Mouse (Mus musculus): Measurements from ENCODE around the gene Csf1.

Csf1 gene

DNA sequence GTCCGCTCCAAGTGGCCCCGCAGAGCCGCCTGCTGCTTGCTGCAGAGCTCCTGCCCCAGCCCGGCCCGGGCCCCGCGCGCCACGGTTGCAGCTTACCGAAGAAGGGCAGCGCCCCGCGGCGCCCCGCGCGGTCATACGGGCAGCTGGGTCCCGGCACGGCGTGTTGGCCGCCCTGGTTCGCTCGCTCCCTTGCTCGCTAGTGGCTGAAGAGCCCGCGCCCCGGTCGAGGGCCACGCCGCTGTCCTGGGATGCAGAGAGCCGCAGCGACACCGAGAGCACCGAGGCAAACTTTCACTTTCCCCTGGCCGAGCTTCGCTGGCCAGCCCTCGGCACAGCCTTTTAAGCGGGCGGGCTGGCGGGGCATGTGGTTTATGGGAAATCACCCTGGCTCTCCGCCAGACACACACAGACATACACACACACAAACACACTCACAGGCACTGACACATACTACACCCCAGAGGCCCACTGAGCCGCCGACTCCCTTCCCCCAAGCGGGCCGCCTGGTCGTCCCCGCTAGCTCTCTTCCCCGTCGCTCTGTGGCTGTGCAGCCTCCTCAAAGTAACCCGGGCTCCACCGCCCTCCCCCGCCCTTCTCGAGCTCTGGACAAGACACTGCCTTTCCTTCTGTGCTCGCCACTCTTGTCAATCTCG, at the start of gene Csf1:
Gene Csf1 (minus strand): TSS at position 541 of the 653 bp plus-strand sequence.
- DNase-seq (ENCODE audit: low read depth, low spot score): peak; percentile 23

DNA sequence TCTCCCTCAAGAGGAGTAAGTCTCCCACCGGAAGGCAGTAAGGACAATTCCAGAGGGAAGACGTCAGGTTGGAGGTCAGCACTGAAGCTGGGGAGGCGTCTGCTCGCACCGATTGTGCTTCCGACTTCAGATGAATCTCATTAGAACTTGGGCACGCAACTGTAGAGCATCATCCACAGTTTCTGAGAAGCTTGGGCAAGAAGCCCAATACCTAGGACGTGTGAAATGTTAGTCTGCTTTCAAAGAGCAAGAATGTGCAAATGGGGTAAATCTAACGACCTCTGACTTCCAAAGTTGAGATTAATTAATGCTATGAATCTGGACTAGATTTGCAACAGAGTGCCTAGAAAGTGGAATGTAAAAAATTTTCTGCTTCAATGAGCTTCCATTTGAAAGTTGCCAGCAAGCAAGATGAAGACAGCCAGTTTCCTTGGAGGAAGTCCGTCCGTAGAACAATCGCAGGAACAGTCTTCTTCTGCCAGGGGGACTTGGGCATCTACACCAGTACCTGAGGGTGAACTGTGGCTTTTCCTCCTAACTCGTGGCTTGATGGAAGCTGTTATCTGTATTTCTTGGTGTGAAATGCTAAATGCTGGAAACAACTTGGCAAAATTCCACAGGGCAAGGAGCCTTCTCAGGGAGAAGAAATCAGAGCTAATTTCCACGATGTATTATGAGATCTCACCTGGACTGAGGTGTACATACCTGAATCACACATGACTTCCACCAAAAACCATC, 47.9 kb upstream of the Csf1 start:
- DNase-seq (ENCODE audit: low read depth, low spot score): no peak

DNA sequence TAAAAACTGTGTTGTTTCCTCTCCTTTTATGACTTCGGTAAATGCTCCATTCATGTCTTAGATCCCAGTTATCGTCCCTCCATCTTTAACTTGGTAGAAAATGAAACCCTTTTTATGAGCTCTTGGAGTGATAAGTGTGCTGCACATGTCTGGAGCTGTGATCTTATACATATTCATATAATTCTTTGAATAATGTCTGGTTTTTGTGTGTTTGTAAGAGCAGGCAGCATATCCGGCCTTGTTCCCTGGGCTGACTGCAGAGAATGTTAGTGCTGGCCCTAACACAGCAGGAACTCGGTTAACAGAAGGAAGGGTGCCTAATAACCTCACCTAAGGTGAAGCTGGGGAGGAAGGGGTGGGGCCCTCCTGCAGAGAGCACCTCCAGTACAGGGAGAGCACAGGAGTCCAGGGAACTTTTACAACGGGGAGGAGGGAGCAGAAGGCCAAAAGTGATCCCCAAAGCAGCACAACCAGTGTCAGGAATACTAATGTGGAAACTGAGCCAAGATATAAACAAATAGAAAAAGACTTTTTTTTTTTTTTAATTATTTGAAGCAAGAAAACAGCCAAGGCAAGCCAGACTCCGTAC, 47.2 kb upstream of the Csf1 start:
- no peak for DNase-seq (ENCODE audit: low read depth, low spot score)

DNA sequence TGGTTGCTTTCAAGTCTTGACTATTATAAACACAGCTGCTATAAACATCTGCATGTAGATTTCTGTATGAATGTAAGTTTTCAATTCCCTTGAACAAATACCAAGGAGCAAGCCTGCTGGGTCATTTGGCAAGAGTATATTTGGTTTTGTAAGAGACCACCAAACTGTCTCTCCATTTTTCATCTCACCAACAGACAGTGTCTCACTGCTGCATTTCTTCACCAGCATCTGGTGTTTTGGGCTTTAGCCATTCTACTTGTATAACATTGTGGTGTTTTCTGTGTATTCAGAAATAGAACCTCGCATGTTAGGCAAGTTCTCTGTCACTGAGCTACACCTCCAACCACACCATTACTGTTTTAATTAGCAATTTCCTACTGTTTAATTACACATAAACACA, 46.6 kb upstream of the Csf1 start:
- no peak for DNase-seq (ENCODE audit: low read depth, low spot score)

DNA sequence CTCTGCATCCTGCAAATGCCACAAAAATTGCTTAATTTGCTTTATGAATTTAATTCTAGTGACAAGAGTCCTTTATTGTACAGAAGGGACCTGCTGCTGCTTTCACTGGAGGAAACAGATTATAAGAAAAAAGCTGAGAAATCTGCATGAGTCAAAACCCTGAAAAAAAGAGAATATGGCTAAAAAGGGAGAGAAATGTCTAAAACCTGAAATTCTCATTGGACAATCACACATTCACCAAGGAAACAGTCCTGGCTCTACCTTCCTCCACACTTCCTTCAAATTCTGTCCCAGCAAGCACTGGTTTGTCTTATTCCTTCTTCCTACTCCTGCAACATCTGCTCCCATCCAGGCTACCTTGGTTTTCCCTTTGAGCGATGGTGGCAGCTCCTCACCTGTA, 44.5 kb upstream of the Csf1 start:
- DNase-seq (ENCODE audit: low read depth, low spot score): no peak

DNA sequence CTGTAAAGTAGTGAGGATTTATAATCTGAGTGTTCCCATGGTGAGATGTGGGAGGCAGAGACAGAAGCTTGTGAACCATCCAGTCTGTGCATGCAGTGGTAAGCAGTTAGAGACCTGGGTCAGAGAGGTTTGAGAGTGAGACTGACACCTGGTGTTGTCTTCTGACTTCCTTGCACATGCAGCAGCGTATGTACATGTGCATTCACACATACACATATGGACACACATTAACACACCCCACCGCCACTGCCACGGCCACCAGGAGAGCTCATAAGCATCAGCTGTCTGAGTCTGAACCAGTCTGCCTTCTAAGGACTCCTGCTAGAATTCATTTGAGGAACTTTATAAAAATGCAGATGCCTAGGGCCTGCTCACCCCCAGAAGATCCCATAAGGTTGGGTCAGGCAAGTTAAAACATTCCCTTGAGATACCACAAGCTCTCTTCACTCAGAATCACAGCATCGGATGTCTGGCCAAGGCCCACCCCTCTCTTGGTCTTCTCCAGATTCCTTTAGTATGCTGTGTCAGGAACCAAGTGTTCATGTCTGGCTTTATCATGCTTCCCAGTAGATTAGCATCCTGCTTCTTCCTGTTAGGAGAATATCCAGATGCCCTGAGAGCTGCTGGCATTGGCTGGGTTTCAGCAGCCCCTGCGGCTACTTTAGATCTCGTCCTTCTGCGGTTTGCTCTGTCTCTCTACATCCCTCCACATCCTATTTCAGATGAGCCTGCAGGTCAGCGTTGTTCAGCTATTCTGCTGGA, 42.1 kb upstream of the Csf1 start:
- no peak for DNase-seq (ENCODE audit: low read depth, low spot score)

DNA sequence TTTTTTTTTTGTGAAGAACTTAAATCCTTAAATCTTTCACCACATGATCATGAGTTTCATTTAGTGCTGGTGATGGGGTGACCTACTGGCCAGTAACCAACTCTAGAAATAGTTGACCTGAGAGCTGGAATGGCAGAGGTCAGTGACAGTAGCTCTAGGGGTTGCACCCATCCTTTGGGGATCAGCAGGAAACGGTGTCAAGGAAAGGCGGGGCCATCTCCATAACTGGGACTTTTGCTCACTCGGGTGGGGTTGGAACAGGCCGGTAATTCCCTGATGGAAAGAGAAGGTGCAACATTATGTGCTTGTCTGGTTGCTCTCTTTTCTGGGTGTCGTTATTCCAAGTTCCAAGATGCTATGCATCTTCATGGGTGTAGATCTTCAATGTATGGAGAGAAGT, 38.7 kb upstream of the Csf1 start:
- no peak for DNase-seq (ENCODE audit: low read depth, low spot score)

DNA sequence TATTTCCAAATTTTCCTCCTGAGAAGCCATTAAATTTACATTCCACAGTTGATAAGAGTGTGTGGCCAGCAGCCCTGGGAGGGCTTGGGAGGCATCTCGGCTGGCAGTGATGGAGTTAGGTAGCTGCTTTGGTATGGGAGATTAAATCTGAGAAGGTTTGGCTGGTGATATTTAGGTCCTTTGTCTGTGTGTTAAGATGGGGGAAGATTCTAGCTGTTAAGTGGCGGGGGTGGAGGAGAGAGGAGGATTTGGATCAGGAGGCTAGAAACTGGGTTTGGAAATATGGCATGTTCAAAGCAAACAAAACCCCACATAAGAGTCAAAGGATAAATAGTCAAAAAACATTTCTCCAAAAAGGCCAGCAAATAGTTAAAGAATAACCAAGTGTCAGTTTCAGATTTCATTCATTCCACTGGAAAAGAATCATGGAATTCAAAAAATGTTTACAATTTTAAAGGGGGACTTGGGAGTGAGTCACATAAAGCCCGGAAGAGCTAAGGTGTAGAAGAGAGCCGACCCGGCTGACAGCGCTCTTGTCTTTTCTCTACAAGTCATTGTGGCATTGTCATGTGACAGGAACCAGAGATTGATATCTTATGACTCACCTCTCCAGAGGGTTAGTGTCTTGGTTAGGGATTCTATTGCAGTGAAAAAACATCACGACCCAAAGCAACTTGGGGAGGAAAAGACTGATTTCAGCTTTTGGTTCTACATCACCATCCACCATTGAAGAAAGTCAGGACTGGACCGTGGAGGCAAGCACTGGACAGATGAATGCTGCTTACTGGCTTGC, 36.1 kb upstream of the Csf1 start:
- DNase-seq (ENCODE audit: low read depth, low spot score): no peak

DNA sequence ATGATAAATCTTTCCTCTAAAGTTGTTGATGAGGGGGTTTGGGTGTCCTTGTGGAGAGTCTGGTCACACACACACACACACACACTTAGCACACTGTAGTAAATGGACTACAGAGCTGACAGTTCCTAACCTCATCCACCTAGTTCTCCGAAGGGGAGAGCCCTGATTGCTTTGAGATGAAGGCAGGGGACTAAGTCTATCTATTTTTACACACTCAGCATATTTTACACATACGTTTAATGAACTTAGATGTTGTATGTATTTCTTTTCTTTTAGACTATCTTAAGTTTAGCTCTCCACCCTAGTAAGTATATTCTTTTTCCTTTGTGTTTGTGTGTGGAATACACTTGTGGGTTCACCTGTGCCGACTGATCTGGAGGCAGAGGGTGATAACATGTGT, 34.6 kb upstream of the Csf1 start:
- no peak for DNase-seq (ENCODE audit: low read depth, low spot score)

DNA sequence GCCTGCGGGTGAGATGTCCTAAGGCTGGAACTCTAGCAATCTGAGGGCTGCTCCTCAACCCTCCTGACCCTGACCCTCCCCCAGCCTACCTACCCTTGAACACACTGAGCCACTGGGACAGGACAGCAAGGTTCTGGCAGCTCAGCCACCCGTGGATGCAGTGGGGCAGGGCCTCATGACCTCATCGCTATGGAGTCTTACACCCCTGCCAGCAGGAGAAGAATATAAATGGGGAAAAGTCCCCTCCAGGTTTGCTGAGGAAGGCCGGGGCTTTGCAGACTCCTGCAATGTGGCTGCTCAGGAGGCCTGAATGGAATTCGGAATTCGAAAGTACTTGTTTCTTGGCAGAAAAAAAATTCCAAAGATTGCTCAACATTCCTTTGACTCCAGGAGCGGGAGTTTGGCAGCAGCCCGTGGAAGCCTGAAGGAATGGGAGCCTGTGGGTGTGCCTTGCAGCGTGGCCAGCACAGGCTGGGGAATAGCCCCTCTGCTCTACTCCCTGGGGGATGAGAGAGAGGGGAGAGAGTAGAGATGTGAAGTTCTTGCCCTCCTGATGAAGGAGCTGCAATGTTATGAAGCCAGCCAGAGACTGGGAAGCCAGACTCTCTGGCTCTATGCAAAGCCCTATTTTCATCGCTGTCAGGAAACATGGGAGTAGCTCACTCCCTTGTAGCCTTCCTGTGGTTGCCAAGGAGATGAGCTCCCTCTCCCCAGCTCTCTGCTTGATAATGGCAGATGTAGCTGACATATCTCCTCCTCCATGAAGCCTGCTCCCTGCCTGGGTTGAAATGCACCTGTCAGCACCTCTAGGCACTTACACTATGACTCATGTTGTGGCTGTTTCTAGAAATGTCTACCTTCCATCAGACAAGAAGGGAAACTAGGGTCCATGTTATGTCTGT, 33.3 kb upstream of the Csf1 start:
- no peak for DNase-seq (ENCODE audit: low read depth, low spot score)

DNA sequence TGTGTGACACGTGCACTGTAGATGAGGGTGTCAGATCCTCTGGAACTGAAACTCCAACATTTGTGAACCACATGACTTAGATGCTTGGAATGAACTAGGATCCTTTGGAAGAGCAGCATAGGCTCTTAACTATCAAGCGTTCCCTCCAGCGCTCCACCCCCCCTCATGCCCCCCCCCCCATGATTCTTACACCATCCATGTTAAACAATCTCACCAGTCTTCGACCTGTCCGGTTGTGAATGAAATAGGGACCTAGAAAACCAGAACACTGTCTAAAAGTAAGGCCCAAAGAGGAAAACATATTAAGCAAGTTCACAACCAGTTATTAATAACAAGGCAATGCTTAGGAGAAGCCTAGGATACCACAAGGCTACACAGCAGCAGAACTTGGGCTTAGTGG, 32.5 kb upstream of the Csf1 start:
- DNase-seq (ENCODE audit: low read depth, low spot score): no peak

DNA sequence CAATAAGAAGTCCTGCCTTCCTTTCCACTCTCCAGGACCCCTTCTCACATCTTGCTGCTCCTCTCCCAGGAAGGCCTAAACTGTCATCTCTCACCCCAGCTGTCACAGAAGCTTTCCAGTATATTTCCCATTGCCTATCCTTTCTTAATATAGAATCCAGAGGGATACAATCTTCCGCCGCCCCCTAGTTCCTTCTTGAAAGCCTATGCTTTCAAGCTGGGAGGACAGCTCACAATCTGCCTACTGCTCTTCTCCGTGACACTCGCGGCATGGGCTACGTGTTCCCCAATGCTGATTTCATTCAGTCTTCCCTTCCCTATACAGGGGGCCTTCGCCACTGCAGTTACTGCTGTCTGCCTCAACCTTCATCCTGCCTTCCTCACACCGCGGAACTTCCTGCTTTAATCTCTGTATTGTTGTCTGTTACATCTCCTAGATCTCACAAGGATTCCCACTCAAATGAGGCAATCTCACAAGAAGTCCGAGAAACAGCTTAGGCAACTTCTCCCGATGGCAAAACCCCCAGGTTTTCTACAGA, 30.6 kb upstream of the Csf1 start:
- DNase-seq (ENCODE audit: low read depth, low spot score): no peak

DNA sequence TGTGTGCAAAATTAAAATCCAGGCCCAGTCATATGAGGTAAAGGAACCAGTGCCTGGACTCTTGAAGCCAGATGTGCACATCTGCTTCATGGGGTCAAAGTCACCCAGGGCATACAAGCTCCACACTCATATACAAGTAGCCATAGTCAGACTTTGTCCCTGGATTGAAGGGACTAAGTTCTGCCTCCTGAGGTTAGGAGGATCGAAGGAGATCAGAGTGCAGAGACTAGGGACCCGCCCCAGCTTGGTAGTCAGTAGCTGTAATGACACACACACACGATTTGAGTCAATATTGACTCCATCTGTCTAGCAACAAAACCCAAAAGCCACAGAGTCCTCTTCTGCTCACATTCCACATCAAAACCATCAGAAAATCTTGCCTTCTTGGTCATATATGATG, 30.0 kb upstream of the Csf1 start:
- DNase-seq (ENCODE audit: low read depth, low spot score): no peak

DNA sequence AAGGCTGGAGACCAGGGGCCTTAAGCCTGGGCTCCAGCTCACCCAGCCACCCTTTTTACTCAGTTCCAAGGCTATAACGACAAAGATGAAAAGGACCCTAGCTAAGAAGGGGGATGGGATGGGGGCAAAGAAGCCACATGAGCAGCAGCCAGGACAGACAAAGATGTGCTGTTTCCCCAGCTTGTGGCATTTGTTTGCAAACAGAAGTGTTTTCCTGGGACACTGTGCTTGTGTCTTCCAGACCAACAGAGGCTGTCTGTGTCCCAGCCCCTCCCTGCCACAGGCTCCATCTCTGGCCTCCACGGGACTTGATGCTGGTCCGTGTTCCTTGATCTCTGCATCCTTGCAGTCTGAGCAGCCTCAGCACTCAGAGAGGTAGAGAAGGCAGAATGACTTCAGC, 28.6 kb upstream of the Csf1 start:
- no peak for DNase-seq (ENCODE audit: low read depth, low spot score)

DNA sequence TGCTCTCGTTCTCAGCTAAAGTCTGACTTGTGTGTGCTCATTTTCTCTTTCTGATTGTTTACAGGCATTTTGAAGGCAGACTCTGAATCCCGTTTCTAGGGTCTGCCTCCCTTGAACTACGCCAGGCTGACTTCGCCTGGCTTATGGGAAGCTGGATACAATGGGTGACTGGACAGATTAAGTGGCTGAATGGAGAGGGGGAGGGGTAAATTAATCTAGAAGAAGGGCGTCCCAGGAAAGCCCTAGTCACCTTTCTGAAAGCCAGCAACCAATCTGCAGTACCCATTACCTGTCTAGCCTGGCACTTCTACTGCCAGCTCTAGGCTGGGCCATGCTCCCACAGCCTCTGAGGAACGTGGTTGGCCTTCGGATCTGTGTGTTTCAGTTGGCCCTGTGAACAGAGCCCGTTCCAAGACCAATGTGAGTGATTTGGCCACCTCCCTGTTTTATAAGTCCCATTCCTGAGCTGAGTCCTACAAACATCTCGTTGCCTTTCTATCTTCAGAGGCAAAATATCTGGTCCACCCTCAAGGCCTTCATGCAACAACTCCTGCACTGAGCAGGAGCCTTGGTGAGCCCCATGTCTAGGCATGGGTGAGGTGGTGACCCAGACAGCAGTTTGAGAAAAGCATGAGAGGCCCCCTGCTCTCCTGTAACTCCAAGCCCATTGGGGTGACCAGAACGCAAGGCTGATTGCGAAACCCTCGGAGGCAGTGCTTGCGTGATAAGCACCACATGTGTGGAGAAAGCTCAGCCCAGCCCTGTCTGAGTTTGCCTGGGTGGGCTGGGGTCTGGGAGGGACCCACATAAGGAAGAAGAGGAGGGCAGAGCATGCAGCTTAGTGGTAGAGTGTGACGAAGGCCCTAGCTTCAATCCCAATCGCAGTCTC, 27.6 kb upstream of the Csf1 start:
- DNase-seq (ENCODE audit: low read depth, low spot score): no peak

DNA sequence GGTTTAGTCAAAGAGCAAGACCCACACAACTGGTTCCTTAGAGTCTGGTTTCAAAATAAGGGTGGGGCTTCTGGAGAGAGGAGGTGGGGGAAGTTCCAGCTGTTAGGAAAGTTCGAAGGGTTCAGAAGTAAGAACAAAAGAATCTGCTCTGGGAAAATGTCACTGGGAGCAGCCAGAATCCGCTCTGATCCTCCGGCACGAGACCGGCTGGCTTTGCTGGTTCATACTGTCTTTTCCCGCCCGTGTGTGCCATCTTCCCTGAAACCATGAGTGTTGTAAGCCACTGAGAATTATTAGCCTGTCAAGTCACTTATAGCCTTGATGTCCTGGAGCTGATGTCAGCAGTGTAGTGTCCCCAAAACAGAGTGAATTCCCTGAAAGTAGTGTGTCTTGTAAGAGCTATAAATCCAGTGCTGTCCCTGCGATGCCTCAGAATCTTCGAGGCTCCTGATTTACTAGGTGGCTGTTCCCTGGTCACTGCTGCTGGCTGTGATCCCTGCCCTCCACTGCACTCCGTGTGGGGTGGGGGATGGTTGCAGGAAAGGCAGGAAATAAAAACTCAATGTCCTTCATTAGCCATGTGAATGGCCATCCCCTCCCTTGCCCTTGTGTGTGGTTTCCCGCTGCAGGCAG, 26.8 kb upstream of the Csf1 start:
- DNase-seq (ENCODE audit: low read depth, low spot score): no peak

DNA sequence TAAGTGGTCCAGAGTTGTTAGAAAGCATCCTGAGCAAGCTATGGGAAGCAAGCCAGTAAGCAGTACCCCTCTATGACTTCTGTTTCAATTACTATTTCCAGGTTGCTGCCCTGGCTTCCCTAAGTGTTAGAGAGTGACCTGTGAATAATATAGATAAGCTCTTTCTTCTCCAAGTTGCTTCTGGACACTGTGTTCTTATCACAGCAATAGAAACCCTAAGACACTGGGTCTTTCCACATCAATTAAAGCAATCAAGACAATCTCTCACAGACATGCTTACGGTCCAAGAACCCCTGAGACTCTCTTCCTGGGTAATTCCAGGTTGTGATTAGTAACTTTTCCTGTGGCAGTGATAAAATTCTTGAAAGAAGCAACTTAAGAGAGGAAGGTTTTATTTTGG, 26.1 kb upstream of the Csf1 start:
- no peak for DNase-seq (ENCODE audit: low read depth, low spot score)

DNA sequence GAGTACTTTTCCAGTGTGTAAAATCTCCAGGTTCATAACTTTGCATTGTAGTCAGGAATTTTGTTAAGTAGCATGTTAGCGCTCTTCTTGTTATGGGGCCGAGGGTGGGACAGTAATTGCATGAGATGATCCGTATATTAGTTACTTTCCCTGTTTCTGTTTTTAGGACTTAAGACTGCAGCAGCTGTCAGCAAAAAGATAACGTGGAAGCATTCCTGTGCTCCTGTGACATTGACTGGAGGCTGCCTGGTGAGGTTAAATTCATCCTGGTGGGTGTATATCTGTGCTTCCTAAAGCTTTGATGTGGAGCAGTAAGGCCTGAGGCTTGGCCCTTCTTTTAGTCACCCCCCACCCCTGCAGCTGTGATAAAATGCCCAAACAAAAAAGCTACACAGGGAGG, 25.3 kb upstream of the Csf1 start:
- no peak for DNase-seq (ENCODE audit: low read depth, low spot score)

DNA sequence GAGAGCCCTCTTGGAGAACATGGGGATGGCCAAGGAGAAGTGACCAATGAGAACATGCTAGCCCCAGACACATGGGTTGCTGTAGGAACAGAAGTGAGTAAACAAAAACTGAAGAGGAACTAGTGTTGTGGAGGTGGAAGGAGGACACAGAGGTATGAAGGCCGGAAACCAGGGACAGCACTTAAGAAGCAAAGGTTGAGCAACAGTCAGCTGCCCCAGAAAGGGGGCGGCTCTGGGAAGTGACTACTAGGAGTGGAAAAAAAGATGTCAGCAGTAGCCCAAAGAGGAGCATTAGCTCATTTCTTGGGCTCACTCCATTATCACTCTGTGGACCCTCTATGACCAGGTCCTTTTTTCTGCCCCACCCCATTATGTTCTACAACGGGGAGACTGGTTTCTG, 23.0 kb upstream of the Csf1 start:
- no peak for DNase-seq (ENCODE audit: low read depth, low spot score)

Measured in retina, adult 2 months (tissue).